Mouse (Mus musculus): ENCODE data around the gene Vmn1r30. TPM values are rescaled to one million over a fixed set of nuclear protein-coding genes. Genes with fewer than 3 reads are reported as not detected.

Gene Vmn1r30
- not detected in 2 replicates for polyA plus RNA-seq (2012; rRNA removed)

DNA sequence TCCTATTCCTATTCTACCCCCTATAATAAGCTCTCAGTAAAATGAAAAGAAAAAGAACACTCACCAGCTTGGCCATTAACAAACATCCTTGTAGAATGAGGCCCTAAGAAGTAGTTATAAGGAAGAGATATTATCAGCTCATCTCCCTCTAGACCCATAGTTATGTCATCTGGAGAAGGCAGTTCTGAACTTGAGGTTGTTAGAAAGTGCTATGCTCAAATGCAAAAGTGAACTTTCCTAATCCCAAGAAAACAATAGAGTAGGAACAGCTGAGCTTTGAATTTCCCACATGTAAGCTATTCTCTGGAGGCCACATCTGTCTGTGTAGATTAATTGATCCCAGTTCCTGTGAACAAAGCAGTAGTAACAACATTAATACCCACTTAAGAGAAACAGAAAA is at the start of gene Vmn1r30:
TSS of gene Vmn1r30 (minus strand) at position 101 of the 400 bp plus-strand sequence.
- no peak for DNase-seq (ENCODE audit: extremely low spot score in 1 of 2, low spot score in 1 of 2)

DNA sequence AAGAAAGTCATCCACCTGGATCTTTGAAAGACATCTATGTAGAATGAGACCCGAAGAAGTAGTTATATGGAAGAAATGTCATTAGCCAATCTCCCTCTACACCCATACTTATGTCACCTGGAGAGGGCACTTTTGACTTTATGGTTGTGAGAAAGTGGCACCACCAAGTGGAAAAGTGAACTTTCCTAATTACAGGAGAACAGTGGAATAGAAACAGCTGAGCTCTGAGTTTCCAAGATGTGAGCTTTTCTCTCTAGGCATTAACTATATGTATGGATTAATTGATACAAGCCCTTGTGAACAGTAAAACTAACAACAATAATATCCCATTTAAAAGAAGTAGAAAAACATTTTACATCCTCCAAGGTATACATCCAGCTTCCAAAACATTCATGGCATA is 32.0 kb upstream of the Vmn1r30 start, which contains the start of gene Vmn1r31:
TSS of gene Vmn1r31 (minus strand) at position 101 of the 400 bp plus-strand sequence.
- no peak for DNase-seq (ENCODE audit: extremely low spot score in 1 of 2, low spot score in 1 of 2)

Other genes with a start within 250 kb of the Vmn1r30 start
- gene Vmn1r27, start 224.6 kb downstream of the Vmn1r30 start, polyA plus RNA-seq (2012; rRNA removed) = not detected in 2 replicates
- gene Vmn1r28, start 181.3 kb downstream of the Vmn1r30 start, polyA plus RNA-seq (2012; rRNA removed) = not detected in 2 replicates
- gene Vmn1r29, start 141.8 kb downstream of the Vmn1r30 start, polyA plus RNA-seq (2012; rRNA removed) = not detected in 2 replicates
- gene Vmn1r31, start 31.9 kb upstream of the Vmn1r30 start, polyA plus RNA-seq (2012; rRNA removed) = not detected in 2 replicates
- 18.1 and 22.9 TPM in 2 replicates for gene Abcg2, start 141.1 kb upstream of the Vmn1r30 start, polyA plus RNA-seq (2012; rRNA removed)

Measured in frontal cortex, adult 2 months (tissue).